Mouse (Mus musculus) liver (tissue): ENCODE results near the gene Msrb1.
"Not testable (repeated sequence)": the region's sequence is repeated elsewhere in the genome, so short reads cannot be mapped to it uniquely, and the experiment has no call there.

Experiments
- DNase-seq: peaks from one replicate; pipeline ENCODE4 v3.0.0-alpha.2; 2020; ENCODE audit warnings: mixed read lengths

The Msrb1 gene

DNA sequence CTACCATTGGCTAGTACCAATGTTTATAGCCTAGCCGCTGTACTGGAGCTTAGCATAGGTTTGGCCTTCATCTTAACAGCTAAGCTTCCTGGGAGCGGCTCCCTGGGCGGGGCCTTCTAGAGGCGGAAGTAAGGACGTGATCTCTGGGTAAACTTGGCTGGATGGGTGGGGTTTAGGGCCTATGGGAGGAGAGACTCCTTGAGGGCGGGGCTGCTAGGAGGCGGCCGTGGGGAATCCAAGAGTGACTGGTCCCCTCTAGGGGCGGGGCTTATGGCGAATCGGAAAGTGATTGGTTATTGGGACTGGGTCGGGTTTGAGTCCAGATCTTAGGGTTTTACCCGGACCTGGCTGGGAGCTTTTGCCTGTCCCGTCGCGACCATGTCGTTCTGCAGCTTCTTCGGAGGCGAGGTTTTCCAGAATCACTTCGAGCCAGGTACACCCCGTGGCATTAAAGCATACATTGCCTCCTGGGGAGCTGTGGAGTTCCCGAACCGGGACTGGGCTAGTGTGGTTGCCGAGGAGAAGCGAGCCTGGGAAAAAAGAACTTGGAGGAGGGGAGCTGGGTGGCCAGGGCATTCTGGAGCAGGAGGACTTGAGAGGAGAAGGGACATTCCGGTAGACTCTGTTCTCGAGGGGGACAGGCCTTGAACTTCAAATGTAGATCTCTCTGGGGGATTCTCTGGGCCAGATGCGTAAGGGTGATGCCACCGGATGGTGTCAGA, at the start of gene Msrb1:
Gene Msrb1, plus strand, starts transcription at position 313 of the 722 bp plus-strand sequence.
- peak; percentile 100 for DNase-seq

DNA sequence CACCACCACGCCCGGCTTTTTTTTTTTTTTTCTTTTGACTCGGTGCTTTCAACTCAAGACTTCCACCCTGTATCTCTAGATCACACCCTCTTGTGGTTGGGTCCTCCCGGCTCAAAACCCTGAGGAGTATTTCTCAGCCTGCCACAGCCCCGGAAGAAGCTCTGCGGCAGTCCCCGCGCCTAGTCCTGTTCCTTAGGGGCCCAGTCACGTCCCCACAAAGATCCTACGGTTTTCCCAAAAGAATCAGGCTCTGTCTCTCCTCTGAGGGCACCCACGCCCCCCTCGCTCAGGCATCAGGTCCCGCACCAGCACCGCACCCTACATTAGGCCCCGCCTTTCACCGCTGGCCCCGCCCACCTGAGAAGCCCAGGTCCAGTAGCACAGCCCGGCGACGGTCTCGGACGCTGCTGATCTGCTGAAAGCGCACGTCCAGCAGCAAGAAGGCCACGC, 49.3 kb upstream of the Msrb1 start:
- DNase-seq: peak; percentile 80

DNA sequence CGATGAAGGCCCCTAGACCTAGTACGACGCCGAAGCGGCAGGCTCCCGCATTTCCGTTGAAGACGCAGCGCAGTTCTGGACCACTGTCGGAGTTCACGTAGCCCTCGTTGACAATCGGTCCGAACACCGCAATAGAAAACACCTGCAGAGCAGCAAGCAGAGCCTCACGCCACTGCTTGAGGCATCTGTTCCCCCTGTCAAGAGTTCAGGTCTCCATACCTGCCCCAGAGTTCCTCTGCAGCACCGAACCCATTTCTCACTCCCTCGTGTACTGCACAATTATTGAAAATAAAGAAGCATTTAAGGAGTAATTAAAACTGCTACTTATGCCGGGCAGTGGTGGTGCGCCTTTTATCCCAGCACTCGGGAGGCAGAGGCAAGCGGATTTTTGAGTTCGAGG, 48.8 kb upstream of the Msrb1 start:
- no peak for DNase-seq

DNA sequence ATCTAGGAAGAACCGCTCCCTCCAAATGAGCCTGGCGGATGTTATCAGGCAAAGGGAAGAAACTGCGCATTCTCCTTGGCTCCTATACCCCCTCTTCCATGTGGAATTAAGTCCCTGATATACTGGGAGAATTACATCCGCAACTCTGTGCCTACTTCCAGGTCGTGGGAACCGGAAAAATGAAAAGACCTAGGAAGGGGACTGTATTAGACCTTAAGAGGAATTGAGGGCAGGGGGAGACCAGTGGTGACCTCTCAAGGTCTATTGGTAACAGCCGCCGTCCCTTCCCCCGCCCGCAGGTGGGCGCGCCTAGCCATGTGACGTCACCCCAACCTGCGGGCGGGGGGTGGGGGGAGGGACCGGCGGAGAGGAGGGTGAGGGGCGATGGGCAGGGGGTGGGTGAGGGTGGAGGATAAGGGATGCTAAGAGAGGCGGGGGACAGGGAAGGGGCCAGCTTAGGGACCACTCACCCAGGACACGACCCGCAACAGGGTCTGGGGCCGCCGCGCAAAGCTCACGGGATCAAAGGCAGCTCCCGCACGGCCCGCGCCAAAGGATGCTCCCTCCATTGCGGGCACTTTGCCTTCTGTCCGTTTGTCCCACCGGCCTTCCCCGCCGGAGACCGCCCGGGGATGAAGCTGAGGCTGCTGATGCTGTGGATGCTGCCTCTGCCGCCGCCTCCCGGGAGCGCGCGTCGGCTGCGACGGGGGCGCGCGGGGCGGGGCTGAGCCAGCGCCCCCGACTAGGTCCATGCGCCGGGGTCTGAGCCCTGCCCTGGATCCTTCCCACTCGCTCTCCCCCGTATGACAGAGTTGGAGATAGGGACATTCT, 47.0 kb upstream of the Msrb1 start, which contains the start of gene Syngr3:
Gene Syngr3, minus strand, starts transcription at position 705 of the 831 bp plus-strand sequence.
- no peak for DNase-seq

DNA sequence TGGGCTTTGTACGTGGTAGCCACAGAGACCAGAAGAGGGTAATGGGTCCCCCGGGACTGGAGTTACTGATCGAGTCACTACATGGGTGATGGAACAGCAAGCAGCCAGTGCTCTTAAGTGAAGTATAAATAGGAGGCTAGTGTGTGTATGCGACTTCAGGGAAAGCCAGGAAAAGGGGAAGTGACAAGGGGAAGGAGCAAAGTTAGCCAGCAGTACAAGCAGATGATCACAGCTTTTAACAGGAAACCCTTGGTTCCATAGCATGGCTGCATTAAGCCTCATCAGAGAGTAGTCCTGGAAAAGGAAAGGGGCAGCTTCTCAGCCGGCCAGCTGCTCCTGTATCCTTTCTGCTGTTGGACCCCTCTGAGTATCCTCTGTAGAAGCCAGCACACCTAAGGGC, 44.1 kb upstream of the Msrb1 start:
- DNase-seq: no peak

DNA sequence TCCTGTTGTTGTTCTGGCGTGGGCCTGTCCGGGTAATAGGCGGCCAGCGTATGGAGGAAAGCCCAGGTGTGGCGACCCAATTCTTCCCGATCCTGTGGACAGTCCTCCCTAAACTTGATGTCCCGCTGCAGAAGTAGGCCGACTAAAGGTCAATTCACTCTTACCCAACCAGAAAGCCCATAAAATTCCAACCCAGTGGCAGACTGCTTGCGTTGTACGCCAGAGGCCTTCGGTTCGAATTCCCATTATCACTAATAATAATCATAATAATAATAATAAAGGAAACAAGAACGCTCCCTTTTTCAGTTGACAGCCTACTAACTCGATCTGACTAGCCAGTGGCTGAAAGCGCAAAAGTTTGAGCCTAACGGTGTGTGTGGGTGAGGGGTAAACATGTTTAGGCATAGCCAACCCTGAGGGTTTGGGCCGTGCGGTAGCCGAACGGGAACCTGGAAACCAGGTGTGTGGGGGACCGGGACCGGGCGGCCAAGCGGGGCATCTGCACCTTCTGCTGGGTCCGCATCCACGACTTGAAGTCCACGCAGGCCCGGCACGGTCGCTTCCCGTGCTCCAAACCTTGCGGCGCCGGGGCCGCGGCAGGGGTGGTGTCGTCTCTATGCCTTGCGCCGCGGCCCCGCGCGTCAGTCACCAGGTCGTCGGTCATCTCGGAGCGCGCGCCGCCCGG, 41.0 kb upstream of the Msrb1 start:
- DNase-seq: no peak

DNA sequence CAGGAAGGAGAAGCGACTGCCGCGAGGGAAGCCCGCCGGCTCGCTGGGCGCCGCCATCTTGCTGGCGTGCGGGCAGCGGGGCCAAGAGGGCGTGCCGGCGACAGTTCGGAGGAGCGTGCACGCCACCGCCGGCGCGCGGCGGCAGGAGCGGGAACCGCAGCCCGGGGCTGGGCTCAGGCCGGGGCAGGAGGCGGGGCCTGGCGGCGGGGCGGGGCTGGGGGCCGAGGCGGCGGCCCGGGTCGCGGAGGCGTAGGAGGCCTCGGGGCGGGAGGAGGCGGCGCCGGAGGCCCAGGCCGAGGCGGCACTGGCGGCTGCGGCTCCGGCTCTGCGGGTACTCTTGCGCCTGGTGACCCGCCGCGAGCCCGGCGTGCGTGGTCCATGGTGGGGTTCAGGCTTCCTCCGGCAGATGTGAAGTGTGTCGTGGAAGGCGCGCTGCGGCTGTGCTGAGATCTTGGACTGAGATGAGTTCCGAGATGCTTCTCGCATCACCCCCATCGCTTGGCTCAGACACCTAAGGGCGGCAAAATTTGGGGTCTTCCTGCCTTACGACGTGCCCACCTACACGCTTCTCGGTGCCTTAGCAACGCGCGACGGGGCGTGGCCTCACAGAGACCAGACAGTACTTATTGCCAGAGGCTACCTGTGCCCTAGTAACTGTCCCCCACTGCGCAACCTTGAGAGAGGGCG, 40.3 kb upstream of the Msrb1 start, which contains the start of the genes Gfer and Noxo1:
Gene Gfer, minus strand, starts transcription at position 146 of the 687 bp plus-strand sequence.
Gene Noxo1, plus strand, starts transcription at position 224 of the 687 bp plus-strand sequence.
- peak; percentile 96 for DNase-seq

DNA sequence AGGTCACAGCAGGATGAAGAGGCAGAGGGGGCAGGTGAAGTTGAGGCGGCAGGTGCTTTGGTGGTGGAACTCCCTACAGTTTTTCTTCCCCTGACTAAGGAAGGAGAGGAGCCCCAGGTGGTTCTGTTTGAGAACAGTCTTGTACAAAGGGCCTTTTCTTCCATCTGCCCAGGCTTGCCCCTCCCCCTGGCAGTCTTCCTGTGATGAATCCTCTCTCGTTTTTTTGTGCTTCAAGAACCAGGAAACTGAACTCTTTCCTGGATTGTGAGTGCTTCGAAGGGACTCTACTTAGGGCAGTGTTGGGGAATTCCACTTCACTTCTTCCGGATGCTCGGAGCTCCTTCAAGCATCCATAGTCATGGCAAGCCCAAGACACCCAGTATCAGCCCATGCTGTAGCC, 38.5 kb upstream of the Msrb1 start:
- DNase-seq: no peak

DNA sequence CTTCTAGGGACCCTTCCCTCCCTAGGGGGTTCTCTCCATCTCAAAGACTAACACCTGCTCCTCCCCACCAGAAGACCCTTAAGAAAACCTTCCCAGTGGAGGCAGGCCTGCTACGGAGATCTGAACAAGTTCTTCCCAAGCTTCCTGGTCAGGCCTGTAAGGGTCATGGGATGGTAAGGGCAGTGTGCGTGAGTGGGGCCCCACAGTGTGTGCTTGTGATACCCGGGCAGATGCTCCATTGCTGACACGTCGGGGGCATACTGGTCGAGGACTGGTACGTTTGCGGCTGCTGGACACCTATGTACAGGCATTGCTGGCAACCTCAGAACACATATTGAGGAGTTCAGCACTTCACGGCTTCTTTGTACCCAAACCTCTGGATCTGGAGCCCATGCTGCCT, 37.7 kb upstream of the Msrb1 start:
- DNase-seq: no peak

DNA sequence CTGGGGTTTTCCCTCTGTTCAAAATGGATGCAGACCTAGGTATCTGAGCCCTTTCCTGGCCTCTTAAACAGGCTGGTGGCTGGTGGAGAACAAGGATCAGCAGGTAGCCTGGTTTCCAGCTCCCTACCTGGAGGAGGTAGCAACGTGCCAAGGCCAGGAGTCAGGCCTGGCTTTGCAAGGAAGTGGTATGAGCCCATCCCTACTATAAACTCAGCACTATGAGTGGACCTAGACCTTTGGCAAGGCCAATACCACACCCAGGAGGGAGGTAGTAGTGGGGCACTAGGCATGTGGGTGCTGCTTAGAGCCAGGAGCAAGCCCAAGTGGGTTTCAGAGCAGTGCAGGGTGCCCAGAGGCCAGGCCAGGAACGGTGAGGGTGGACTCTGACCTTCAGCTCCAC, 37.0 kb upstream of the Msrb1 start:
- no peak for DNase-seq

DNA sequence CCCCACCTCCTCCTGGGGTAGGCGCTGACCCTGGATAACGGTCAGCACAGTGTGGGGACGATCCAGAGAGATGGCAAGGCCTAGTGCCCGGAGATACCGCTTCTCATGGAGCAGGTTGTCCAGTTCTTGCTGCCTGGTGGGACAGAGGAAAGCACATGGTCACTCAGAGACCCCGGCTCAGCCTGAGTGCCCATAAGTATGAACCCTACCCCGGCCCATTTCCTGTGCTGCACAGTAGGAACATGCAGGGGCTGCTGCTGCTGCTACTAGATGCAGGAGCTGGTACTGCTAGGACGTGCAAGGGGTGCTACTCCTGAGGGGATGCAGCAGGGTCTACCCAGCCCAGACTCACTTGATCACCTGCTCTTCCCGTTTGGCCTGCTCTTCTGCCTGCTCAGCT, 35.2 kb upstream of the Msrb1 start:
- DNase-seq: no peak

DNA sequence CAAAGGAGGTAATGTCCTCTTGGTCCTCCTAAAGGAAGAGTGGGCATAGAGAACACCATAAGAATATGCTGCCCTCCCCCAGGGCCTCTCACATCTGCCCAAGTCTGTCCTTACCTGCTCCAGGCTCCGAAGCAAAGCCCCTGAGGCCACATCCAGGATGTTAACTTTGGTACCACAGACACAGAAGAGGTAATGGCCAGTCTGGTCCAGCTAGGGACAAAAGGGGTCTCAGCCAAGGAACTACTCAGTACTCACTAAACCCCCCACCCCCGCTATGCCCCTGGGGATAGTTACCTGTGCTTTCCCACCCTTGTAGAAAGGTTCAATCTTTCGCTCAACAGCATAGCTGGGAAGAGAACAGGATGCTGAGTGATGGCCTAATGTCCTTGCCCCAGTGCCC, 30.6 kb upstream of the Msrb1 start:
- DNase-seq: no peak

DNA sequence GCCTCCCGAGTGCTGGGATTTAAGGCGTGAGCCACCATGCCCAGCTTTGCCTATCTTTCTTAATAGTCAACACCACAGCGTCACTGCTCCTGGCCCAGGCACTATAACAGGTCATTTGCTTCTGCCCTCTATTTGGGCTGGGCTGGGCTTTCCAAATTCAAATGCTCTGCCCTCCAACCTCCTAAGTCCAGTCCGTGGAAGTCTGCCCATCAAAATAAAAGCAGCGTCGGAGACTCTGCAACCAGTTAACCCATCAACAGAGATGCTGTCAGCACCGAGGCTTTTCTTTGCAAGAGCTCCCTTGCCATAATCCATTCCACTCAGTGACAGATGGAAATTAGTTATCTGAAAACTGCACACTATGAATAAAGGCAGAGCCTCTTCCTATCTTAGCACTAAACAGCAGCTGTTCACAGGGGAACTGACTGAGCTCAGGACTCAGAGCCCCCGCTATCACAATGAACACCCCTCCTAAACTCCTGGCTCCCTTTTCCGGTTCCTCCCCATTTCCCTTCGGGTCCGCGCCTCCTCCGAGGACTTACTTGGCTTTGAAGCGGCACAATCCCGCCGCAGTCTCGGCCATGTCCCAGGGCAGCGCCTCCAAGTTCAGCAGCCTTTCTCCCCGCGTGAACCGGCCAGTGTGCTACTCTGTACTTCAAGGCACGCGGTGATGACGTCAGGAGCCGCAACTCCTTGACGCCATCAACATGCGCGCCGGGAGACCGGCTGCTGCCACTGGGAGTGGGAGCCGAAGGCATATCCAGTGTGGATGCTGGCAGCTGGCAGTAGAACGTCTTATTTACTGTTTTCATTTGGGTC, 29.3 kb upstream of the Msrb1 start, which contains the start of gene Tbl3:
Gene Tbl3, minus strand, starts transcription at position 679 of the 819 bp plus-strand sequence.
- peak; percentile 90 for DNase-seq

DNA sequence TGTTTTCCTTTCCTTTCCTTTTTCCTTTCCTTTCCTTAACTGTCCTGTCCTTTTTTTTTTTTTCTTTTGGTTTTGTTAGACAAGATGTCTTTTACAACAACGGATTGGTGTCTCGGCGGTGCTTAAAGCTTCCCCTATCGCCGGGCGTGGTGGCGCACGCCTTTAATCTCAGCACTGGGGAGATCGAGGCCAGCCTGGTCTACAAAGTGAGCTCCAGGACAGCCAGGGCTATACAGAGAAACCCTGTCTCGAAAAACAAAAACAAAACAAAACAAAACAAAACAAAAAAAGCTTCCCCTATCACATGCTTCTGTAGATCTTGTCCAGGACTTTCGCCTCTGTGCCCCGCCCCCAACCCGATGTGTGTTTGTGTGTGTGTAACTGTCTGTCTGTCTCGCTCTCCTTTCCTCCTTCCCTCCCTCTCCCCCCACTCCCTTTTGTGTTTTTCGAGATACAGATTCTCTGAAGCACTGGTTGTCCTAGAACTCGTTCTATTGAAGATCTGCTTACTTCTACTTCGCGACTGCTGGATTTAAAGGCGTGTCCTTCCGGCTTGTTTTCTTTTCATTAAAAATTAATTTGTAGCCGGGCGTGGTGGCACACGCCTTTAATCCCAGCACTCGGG, 28.5 kb upstream of the Msrb1 start:
- DNase-seq: peak; percentile 52

DNA sequence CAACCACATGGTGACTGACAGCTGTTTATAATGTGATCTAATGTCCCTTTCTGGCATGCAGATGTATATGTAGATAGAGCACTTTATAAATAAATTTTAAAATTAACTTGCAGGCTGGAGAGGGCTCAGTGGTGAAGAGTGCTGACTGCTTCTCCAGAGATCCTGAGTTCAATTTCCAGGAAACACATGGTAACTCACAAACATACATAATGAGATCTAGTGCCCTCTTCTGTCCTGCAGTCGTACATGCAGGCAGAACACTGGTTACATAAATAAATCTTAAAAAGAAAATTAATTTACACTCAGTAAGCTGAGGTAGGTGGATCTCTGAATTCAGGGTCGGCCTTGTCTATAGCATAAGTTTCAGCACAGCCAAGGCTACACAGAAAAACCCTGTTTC, 27.8 kb upstream of the Msrb1 start:
- DNase-seq: no peak

DNA sequence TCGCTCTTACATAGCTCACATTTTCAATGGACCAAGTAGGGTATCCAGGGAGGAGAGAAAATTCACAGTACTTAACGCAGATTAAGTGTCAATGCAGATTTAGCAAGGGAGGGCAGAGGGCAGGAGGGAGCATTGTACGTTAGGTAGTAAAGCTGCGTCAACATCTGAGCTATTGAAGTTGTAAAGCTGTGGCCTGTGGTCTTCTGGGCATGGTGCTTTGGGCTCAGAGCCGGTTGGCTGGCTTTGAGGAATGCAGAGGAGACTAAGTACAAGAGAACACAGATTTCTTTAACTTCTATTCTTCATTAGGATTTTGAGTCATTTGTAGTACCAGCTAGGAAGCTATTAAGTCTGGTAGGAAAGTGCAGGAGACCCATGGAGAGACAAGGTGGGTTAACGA, 20.9 kb upstream of the Msrb1 start:
- no peak for DNase-seq

DNA sequence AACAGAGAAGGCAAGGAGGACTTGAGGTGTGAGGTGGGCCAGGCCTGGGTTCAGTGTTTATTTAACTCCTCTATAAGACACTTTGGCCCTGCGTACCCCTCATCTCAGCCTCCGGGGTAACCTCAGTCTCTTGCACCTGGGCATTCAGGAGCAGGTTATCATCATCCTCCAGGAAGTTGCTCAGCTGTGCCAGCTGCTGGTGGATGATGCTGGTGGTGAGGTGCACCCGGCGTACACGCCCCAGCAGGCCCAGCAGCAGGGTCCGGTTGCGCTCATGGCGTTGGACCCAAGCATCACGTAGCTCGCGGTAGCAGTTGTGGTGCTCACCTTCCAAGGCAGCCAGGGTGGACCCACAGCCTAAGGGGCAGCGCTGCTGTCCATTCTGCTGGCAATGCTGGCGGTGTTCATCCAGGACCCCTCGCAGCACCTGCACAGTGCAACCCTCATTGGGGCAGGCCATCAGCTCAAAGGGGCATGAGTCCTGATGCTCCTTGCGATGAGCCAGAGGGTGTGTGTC, 20.2 kb upstream of the Msrb1 start:
- no peak for DNase-seq

DNA sequence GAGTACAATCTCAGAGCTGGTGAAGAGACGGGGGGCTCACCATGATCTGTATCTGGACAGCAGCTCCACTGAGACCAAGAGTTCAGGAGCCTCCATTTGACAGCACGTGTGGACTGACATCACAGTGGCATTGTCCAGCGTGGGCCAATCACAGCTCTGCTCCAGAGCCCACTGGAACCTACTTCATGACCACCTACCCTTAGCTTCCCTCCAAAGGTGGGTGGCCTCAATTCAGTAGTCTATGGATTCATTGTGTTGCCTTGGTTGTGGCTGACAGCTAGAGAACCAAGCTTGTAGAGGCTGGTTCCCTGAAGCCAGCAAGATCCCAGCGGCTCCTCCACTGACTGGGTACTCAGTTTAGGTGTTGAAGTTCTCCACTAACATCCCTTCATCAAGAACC, 18.5 kb upstream of the Msrb1 start, which contains the start of the genes Rnf151 and Rps2:
Gene Rnf151, minus strand, starts transcription at position 121 of the 400 bp plus-strand sequence.
Gene Rps2, plus strand, starts transcription at position 174 of the 400 bp plus-strand sequence.
- no peak for DNase-seq

DNA sequence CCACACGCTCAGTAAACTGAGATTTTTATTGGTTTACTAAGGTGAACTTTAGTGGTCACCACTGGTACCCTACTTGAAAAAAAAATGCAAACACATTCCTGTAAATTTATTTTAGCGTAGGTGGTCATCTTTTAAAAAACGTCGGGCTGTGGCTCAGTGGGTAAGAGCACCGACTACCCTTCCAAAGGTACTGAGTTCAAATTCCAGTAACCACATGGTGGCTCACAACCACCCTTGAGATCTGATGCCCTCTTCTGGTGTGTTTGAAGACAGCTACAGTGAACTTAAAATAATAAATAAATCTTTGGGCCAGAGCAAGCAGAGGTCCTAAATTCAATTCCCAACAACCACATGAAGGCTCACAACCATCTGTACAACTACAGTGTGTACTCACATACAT, 17.5 kb upstream of the Msrb1 start:
- DNase-seq: not testable (repeated sequence)

DNA sequence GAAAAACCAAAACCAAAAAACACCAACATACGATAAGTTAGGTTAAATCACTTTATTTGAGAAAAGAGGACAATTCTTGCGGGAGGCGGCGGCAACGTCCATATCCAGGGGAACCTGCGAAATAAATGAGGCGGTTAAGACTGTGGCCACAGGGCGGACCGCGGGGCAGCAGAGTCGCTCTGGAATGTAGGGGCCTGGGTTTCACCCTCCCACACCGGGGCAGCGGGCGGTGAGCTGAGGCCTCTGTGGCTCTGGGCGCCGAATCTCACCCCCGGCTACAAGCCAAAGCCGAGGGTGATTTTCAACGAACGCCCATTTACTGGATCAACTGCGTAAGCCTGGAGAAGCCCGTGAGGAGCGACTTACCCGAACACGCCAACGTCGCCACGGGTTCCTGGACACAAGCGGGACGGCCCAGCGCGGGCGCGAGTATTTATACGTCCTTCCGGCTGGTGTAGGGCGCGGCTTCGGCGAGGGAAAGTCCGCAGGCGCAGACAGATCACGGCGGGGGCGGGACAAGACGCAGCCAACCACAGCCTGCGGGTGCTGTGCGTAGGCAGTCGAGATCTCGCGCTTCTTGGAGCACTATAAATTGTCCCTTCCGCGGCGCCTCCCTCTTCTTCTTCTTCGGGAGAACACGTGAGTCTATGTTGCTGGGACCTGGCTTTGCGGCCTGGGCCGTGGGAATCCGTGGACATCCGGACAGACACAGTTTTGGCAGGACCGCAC, 16.8 kb upstream of the Msrb1 start:
- peak; percentile 99 for DNase-seq
